Mouse (Mus musculus): Measurements from ENCODE around the gene Arl13b.

Gene Arl13b

DNA sequence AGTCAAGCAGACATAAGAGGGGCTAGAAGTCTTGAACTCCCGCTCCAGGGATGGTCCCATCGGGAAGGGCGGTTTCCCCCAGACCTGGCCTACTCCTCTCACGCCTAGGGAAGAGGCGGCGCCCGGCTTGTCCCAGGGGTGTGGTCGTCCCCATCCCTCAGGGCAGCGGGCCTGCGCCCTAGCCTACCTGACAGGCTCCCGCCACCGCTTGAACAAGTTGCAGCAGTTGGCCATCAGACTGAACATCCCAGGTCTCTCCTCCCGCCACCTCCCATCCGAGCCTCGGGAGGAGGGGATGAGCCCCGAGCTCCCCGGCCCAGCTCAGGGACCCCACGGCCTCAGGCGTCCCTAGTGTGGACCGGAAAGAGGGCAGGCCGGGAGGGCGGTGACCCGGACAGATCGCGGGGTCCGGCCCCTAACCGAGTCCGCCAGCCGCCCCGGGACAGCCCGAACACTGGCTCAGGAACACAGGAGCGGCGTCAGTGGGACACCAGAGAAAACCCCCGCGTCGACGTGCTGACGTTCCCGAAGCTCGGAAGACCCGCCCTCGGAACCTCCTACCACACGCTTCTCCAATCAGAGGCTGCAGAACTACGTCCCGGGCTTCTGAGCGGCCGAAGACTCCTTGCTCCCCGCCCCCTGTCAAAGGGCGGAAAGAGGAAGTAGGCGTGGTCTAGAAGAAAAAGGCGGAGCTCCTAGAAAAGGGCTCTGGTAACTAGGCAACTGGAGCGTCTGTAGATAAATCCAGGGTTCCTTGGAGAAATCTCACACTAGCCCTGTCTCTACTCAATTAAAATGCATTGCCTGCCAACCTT lies at the start of gene Arl13b:
Gene Arl13b, minus strand, starts transcription at position 543 of the 815 bp plus-strand sequence.
- peak; percentile 96 for DNase-seq (ENCODE audit: low spot score)

DNA sequence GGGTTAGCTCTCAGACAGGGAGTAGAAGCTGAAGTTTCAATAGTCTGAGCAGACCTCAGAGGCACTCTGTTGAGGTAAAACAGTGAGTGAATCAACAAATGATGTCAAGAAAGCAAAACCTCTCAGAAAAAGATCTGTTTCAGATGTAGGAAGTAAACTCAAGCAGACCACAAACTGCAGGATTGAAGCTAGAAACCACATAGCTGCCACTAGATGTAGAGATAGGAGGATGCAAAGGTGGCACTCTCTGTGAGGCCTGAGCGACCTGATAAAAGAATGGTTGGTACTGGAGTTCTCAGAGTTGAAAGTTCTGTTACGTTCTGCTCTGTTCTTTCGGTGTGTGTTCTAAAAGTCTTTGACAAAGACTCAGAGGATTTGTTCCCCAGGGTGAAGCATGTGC lies 49.0 kb upstream of the Arl13b start:
- DNase-seq (ENCODE audit: low spot score) = no peak

DNA sequence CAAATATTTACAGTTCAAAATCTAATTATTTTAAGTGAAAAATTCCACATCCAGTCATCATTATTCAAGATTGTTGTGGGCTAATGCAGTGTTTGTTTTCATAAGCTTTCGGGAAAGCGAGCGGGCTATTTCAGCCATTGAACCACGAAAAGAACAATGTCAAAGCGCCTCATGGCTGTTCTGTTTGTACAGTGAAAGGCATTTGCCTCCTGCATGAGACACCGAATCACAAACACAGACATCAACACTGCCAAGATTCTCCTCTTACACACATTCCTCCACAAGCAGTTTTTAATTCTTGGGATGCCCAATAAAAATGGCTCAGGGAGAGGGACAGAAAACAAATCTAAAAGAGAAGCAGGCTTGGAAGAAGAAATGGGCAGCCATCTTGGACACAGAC lies 27.2 kb upstream of the Arl13b start:
- no peak for DNase-seq (ENCODE audit: low spot score)

DNA sequence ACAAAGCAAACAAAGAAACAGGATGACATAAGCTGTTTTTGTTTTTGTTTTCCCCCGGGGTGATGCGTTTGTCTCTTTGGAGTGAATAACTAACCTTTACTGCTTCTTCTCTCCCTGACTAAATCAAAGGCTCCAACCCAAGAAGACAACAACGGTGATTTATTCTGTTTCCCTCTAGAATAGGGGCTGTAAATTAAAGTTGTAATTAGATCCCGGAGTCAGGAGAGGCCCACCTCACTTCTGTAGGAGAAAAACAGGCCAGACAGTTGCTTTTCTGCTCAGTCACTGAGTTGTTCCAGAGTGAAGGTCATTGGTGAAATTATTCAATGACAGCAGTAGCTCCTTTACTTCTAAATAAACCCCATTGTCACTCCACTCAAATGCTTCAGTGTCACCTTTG lies 26.3 kb upstream of the Arl13b start:
- DNase-seq (ENCODE audit: low spot score) = no peak

DNA sequence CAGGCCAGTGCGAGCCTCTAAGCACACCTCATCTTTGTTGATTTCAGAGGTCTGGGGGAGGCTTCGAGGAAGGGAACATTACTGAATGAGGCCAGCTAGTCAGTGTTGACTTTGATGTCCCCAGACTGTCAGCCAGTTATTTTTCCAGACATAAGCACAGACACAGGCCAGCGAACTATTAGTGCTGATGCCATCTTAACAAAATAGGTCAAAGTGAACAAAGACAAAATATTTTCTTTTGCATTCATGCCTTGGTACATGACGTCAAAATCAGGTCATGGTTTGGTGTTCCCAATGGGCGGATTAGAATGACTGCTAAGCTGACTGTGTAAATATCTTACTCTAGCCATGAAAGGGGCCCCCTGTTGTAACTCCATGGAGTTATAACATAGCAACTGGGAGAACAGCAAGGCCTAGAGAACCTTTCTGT lies 25.9 kb upstream of the Arl13b start:
- no peak for DNase-seq (ENCODE audit: low spot score)

DNA sequence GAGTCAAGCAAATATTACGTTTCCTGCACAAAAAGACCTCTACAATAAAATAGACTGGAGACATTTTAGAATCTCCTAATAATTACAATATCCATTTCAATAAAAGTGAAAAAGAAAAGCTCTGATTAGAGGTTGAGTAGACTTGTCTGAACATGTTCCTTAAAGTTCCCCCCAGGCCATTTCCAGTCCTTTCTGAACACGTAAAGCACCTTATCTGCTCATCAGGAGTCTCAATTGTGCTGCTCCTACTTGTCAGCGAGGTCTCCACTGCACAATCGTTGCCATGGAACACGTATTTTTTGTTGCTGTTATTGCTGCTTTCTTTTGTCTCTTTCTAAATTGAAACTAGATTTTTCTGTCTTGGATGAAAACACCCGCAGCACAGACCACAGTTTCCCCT lies 14.6 kb upstream of the Arl13b start:
- no peak for DNase-seq (ENCODE audit: low spot score)

DNA sequence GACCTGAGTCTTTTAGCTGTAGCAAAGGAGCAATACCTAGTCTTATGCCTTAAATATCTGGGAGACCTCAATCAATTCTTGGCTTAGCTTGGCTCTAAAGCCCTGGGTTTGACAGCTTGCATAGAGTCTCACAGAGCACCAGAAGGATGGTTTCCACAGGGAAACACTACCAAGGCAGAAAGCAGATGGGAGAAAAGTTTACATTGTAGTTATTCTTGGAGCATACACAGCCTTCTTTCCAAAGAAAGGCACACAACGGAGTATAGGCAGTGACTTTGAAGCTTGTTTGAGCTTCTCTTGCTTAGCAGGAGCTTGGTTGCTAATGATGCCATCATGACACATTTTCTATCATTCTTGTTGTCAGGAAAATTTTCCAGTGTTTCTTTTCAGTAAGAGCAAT lies 13.3 kb upstream of the Arl13b start:
- no peak for DNase-seq (ENCODE audit: low spot score)

DNA sequence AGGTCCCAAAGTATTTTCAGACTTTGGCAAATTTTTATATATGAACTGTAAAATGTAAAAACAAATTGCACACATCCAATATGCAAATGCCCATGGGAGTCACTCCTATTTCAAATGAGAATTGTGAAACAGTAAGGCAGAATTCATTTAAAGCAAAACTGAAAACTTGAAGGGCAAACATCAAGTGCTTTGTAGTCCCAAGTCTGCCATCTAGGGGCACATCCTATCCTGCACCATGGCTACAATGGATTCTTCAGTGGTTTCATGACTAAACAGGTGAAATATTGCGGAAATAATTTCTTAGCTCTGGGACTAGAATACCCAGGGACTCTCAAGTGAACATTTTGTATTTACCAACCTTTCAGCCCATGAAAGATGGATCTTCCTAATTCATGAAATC lies 11.2 kb upstream of the Arl13b start:
- no peak for DNase-seq (ENCODE audit: low spot score)

DNA sequence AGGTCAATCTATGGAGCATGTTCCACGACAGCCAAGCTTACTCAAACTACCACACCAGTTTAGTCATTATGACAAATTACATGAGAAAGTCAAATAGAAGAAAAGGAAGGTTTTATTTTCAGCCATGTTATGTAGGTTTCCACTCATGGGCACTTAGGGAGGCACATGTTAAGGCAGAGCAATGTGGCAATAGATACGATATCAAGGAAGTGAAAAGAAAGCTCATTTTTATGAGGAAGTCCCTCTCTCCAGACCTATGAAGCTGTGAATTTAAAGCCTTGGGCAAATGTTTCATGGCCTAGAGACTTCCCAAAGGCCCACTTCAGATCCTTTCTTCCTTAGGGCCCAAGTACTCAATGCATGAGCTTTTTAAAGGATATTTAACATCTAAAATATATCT lies 10.7 kb upstream of the Arl13b start:
- no peak for DNase-seq (ENCODE audit: low spot score)

DNA sequence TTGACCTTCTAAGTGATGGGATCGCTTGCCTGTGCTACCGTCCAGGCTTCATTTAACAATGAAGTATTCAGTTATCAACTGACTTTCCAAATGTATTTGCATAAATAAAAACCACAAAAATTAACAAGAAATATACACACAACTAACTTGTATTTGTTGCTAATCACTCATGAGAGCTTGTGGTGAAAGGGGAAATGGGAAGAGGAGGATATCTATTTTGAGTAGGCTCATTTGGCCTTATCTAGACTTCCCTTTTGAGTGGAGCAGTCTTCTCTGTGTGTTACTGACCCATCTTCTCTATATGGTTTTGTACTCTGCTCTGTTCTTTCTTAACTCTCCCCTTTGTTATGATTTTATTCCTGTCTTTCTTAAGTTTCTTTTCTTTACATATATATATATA lies 9.4 kb upstream of the Arl13b start:
- no peak for DNase-seq (ENCODE audit: low spot score)

DNA sequence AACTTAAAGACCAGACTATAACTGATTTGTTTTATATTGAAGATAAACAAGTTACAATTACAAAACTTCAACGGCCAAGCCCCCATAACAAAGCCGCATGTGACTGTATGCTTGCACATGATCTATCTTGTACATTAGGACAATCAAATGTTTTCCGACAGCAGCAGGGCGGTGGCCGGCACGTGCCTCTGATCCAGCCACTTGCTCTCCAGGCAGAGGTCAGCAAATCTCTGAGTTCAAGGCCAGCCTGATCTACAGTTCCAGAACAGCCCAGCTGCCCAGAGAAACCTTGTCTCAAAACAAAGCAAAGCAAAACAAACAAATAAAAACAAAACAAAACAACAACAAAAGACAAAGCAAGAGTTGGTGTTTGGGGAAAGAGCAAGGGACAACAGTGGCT lies 8.5 kb upstream of the Arl13b start:
- no peak for DNase-seq (ENCODE audit: low spot score)

DNA sequence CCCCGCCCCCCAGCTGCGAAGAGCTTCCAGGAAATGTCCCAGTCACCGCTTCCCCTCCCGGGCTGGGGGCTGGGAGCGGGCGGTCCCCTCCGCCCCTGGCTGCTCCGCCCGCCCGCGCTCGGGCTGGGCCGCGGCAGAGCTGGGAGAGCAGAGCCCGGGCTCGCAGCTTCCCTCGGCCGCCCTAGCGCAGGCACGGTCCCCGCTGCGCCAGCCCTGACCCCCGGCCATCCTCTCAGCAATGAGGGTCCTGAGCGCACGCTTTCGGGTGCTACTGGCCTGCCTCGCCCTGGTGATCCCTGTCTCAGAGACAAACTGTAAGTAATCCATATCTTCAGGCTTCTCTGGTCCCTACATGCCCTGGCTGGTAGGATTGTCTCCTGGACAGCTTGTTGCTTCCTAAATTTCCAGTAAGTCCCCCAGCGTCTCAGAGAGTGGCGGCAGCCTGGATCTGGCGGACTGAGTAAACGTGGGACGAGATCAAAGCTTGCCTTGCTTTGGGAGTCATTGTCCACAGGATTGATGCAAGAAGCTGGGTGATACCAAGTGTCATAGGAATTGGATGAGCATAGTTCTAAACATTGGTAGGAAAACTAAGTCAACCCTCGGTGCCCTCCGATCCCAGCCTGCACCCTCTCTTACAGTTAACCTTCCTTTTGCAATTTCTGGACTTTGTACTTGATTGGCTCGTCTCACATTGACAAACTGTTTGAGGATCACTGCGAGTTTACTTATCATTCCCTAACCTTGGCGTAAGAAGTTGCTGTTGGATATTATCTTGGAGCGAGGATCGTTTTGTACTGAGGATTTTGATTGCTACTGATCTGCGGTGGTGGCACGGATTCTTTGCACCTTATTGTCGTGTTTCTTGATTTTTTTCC lies 7.6 kb upstream of the Arl13b start, which contains the start of gene Pros1:
Gene Pros1, plus strand, starts transcription at position 117 of the 878 bp plus-strand sequence.
- no peak for DNase-seq (ENCODE audit: low spot score)

DNA sequence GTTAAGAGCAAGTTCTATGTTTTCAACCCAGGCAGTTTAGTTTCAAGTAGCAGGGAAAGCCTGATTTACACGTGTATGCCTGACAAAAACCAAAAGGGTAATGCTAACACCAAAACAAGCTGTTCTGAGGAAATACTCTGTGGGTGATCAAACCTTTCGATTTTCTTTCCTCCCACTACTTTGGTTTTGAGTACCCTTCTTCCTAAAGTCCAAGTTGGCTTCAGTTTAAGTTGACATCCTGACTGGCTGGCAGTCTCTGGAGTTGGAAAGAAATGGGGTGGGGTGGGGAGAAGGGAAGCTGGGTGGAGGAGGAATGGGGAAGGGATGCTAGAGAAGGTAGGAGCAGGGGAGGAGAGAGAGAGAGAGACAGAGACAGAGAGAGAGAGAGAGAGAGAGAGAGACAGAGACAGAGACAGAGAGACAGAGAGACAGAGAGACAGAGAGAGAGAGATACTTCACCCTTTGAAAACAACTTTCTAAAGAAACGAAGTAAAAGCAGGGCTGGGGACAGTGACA lies 6.8 kb upstream of the Arl13b start:
- DNase-seq (ENCODE audit: low spot score) = no peak

DNA sequence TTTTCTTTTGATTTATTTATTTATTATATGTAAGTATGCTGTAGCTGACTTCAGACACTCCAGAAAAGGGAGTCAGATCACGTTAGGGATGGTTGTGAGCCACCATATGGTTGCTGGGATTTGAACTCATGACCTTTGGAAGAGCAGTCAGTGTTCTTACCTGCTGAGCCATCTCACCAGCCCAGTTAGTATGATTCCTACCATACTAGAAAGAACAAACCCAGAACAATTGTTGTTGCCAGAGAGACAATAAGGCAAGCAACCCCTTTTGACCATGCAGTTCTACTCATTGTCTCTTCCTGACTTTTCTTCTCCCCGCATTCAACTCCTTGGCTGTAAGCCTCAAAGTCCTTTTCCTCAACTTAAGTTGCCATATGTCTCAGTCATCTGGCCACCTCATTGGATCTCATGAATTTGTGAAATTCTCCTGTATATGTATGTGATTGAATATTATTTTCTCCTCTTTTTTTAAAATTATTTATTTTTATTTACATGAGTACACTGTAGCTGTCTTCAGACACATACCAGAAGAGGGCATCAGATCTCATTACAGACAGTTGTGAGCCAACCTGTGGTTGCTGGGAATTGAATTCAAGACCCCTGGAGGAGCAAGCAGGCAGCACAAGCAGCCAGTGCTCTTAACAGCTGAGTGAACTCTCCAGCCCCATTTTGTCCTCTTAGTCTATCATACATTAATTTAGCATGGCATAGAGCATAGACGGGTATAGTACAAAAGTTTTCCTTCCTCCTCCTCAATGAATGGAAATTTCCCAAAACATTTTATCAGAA lies 5.8 kb upstream of the Arl13b start:
- DNase-seq (ENCODE audit: low spot score) = no peak

DNA sequence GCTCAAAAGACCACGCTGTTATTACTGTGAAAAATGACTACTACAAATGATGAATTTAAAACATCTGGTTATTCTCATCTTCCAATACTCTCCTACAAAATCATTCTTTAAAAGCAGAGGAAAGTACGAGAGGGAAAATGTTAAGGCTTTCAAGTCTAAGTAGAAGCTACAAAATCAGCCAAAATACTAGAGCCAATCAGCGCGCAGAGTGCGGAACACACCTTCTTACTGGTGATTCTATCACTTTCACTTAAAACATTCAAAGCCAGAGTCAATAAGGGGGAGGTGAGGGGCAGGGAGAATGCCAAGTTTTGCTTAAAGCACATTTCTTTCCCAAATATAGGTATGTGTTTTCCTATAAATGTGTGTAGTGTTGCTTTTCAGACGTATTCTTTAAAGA lies 1.5 kb downstream of the Arl13b start:
- DNase-seq (ENCODE audit: low spot score) = no peak

DNA sequence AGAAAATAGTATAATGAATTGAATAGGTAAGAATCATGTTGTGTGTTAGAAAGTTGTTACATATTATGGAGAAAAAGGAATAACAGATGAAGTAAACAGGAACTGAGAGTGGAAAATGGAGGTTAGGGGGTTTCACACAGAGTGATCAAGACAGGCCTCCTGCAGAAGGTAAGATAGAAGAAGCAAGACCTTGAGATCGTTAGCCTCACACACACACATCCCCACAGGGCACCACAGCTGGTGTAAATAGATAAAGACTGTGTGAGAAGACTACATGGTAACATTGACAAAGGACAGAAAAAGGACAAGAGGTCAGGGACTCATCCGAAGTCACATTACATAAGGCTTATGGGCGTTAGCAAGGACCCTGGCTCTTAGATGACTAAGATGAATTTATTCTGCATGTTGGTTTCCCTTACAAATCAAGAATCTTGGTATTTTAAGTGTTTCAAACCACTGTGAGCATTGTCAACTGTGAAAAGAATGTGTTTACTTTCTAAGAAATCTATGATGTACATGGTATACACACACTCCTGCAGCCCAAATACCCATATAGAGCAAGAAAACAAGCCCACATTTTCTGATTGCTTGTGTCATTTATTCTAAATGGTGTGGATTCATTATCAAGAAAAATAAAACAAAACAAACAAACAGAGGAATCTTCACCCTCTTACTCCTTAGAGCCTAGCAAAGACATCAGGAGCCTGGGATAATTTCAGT lies 12.7 kb downstream of the Arl13b start:
- DNase-seq (ENCODE audit: low spot score) = peak; percentile 70

DNA sequence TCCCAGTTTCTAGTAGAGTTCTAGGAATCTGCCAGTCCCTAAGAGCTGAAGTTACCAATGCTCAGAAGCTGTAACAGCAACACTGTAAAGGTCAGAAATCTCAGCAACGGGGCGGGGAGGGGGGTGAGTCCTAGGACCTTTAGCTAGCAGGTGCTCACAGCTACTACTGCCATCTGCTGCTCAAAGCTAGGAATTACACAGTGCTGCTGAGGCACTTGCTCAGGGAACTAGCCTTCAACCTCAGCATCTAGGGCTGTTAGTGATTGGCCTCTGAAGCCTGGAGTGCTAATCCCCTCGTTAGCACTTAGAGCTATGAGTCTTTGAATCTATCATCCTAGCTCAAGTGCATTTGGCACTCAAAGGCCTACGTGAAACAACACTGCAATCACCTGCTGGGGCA lies 14.4 kb downstream of the Arl13b start:
- DNase-seq (ENCODE audit: low spot score) = no peak

DNA sequence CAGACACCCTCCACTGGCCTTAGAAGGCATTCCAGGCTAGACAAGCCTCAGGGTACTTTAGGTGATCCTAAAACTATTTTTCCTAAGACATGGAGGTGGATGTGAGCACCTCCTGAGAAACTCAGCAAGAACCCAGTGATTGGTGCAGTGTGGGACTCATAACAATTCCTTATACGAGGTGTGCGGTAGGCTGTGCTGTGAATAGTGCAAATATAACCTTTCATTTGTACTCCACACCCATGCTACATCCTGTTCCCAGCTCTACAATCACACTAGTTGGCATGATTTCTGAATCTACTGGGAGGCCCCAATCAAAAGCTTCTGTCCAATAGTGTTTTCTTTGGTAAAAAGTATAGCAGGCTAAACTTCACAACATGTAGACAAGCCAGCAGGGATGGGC lies 14.8 kb downstream of the Arl13b start:
- no peak for DNase-seq (ENCODE audit: low spot score)

DNA sequence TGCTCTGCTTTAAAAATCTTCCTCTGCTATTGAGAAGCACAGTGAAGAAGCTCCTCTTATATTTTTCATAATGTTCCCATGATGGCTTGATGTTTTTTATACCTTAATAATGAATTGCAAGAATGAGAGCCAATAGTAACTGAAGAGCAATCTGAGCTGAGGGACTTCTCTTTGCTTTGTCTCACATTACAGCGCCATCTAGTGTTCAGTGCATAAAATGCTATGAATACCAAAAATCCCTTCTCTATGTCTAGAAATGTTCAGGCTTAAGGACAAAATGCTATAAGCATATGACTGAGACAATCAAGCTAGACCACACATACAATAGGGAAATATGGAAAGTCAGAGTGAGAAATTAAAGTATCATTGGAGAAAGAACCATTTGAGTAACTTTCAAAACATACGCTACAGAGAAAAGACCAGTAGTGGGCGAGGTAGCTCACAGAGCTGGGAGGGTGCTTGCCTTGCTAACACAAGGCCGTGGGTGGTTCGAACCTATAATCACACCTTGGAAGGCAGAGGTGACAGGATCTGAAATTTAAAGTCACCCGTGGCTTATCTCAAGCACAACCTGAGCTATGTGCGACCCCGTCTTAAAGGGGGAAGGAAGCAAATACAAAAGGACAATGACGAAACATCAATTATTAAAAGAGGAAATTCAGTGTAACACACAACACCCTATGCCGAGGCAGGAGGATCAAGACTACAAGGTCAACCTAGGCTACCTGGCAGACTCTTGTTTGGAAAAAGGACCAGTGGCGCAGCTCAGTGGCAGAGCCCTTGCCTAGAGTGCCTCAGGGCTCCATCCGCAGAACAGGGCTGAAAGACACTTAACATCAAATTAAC lies 20.5 kb downstream of the Arl13b start:
- peak; percentile 29 for DNase-seq (ENCODE audit: low spot score)

DNA sequence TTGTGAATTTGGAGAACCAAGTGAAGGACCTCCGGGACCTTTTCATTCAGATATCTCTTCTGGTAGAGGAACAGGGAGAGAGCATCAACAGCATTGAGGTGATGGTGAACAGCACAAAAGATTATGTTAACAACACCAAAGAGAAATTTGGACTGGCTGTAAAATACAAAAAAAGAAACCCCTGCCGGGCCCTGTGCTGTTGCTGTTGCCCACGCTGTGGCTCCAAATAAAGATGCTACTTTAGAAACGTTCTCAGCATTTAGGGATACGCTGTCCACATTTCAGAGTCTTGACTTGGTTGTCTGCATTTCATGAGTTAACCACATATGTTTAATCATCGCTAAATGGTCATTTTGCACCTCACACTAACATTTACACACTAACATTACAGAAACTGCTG lies 24.4 kb downstream of the Arl13b start:
- DNase-seq (ENCODE audit: low spot score) = no peak

DNA sequence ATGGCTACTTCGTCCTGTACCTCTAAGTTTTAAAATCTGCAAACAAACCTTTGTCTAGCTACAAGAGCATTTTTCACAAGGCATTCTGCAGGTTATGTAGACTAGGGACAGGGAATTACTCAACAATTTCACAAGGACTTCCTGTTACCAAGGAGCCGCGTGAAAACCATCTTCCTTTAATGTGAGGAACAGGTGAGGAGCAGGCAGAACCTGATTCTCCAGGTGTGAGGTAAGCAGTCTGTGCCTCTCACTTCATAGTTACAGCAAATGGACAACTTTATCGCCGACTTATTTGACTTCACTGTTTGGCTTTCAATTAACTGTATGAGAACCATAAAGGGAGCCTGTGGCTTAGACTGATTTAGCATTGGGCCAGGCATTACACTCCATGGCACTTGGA lies 32.3 kb downstream of the Arl13b start, which contains the start of gene Stx19:
Gene Stx19, plus strand, starts transcription at position 186 of the 400 bp plus-strand sequence.
- no peak for DNase-seq (ENCODE audit: low spot score)

Data from c-Kit-positive CD71-positive TER-119-positive erythroid progenitor cells, embryonic 14.5 days (primary cell).